Mouse (Mus musculus): ENCODE measurements around the gene Ptbp3. TPM values are rescaled to one million over a fixed set of nuclear protein-coding genes. Genes with fewer than 3 reads are reported as not detected.

Ptbp3 gene
- total and polyA plus RNA-seq, 3 experiments = 135 to 608 (median 358) TPM

- Histone ChIP-seq H3K27me3 (ENCODE audit: insufficient read depth, low read length) (no peaks in the 10 kb centered on the region; the same call in 1 of the 2 replicates), H3K4me1 (ENCODE audit: insufficient read depth, low read depth, low read length) (peaks cover 14% of the 10 kb centered on the region), H3K9me3 (replicated peaks) (no peaks in the 10 kb centered on the region), H3K36me3 (replicated peaks) (no peaks in the 10 kb centered on the region), H3K4me3 (ENCODE audit: low read depth, low read length) (no peak overlapping the region)
- TF ChIP-seq POLR2AphosphoS5 (IDR thresholded peaks at IDR 0.05; ENCODE audit: insufficient replicate concordance, low read depth, low read length) = no peak
- TF ChIP-seq GATA1 (IDR thresholded peaks at IDR 0.05; ENCODE audit: borderline replicate concordance, low read length) = no peak
- no peak for TF ChIP-seq CTCF (IDR thresholded peaks at IDR 0.05; ENCODE audit: low read depth, low read length)
- TF ChIP-seq GATA2 (IDR thresholded peaks at IDR 0.05; ENCODE audit: borderline replicate concordance, low read depth, low read length) = no peak
- TF ChIP-seq TAL1 (conservative IDR thresholded peaks at IDR 0.05; ENCODE audit: low read depth, low read length) = no peak
- ATAC-seq (ENCODE audit: extremely low read depth, insufficient number of reproducible peaks, low FRiP score, poor library complexity, severe bottlenecking) (no peak), DNase-seq (ENCODE audit: low spot score) (no peak)
These were observed 6.0 kb upstream of the Ptbp3 start for GRCm38 (mm10) chr4:59555177-59555576.

- Histone ChIP-seq H3K4me1 (ENCODE audit: insufficient read depth, low read depth, low read length) (peaks cover 14% of the 10 kb centered on the region), H3K27me3 (ENCODE audit: insufficient read depth, low read length) (no peaks in the 10 kb centered on the region; the same call in 1 of the 2 replicates), H3K36me3 (replicated peaks) (no peaks in the 10 kb centered on the region), H3K9me3 (replicated peaks) (no peaks in the 10 kb centered on the region), H3K4me3 (ENCODE audit: low read depth, low read length) (no peak overlapping the region)
- TF ChIP-seq GATA2 (IDR thresholded peaks at IDR 0.05; ENCODE audit: borderline replicate concordance, low read depth, low read length) (no peak), POLR2AphosphoS5 (IDR thresholded peaks at IDR 0.05; ENCODE audit: insufficient replicate concordance, low read depth, low read length) (no peak), TAL1 (conservative IDR thresholded peaks at IDR 0.05; ENCODE audit: low read depth, low read length) (no peak), GATA1 (IDR thresholded peaks at IDR 0.05; ENCODE audit: borderline replicate concordance, low read length) (no peak), CTCF (IDR thresholded peaks at IDR 0.05; ENCODE audit: low read depth, low read length) (no peak)
- DNase-seq (ENCODE audit: low spot score) (no peak), ATAC-seq (ENCODE audit: extremely low read depth, insufficient number of reproducible peaks, low FRiP score, poor library complexity, severe bottlenecking) (no peak)
These were observed 4.4 kb upstream of the Ptbp3 start for GRCm38 (mm10) chr4:59553576-59553975.

DNA sequence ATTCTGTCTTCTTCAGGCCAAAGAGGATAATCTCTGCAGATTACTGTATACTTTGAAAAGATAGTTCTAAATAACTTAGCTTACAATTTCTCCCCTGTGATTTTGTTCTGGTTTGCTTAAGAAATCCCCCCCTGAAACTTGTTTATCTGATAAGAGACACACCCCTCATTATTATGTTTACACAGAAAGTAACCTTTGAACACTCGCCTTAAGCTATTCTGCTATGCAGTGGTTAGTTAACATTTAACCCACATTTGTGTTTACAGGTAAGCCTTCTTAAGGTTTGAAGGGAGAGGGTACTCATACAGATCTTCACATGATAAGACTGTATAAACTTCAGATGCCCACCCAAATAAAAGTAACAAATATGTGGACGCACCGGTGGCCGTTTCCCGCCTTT is 3.7 kb upstream of the Ptbp3 start:
- H3K36me3 ChIP-seq (replicated peaks) = no peaks in the 10 kb centered on the region
- ATAC-seq (ENCODE audit: extremely low read depth, insufficient number of reproducible peaks, low FRiP score, poor library complexity, severe bottlenecking) (no peak), DNase-seq (ENCODE audit: low spot score) (no peak)
- H3K9me3 ChIP-seq (replicated peaks) = no peaks in the 10 kb centered on the region
- TF ChIP-seq GATA1 (IDR thresholded peaks at IDR 0.05; ENCODE audit: borderline replicate concordance, low read length) (no peak), TAL1 (conservative IDR thresholded peaks at IDR 0.05; ENCODE audit: low read depth, low read length) (no peak), GATA2 (IDR thresholded peaks at IDR 0.05; ENCODE audit: borderline replicate concordance, low read depth, low read length) (no peak), CTCF (IDR thresholded peaks at IDR 0.05; ENCODE audit: low read depth, low read length) (no peak), POLR2AphosphoS5 (IDR thresholded peaks at IDR 0.05; ENCODE audit: insufficient replicate concordance, low read depth, low read length) (no peak)
- H3K27me3 ChIP-seq (ENCODE audit: insufficient read depth, low read length) = no peaks in the 10 kb centered on the region; the same call in 1 of the 2 replicates
- no peak overlapping the region for H3K4me3 ChIP-seq (ENCODE audit: low read depth, low read length)
- H3K4me1 ChIP-seq (ENCODE audit: insufficient read depth, low read depth, low read length) = peaks cover 11% of the 10 kb centered on the region

DNA sequence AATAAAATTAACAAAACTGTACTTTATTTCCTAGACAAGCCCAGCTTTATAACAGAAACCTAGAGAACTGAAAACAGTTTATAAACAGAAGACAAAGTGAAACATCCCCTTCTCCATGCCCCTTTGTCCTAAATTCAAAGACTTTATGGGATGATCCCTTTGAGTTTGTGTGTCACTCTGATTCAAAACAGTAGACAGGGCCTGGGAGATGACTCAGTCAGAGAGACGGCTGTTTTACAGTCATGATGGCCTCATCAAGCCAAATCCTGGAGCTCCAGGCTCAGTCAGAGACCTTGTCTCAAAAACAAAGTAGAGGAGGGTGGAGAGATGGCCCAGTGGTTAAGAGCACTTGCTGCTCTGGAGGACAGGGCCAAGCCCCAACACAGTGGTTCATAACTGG is 2.7 kb upstream of the Ptbp3 start:
- TF ChIP-seq GATA1 (IDR thresholded peaks at IDR 0.05; ENCODE audit: borderline replicate concordance, low read length) (no peak), POLR2AphosphoS5 (IDR thresholded peaks at IDR 0.05; ENCODE audit: insufficient replicate concordance, low read depth, low read length) (no peak), TAL1 (conservative IDR thresholded peaks at IDR 0.05; ENCODE audit: low read depth, low read length) (no peak), GATA2 (IDR thresholded peaks at IDR 0.05; ENCODE audit: borderline replicate concordance, low read depth, low read length) (no peak), CTCF (IDR thresholded peaks at IDR 0.05; ENCODE audit: low read depth, low read length) (no peak)
- no peaks in the 10 kb centered on the region for H3K9me3 ChIP-seq (replicated peaks)
- H3K36me3 ChIP-seq (replicated peaks) = no peaks in the 10 kb centered on the region
- ATAC-seq (ENCODE audit: extremely low read depth, insufficient number of reproducible peaks, low FRiP score, poor library complexity, severe bottlenecking) (no peak), DNase-seq (ENCODE audit: low spot score) (no peak)
- no peaks in the 10 kb centered on the region; the same call in 1 of the 2 replicates for H3K27me3 ChIP-seq (ENCODE audit: insufficient read depth, low read length)
- H3K4me1 ChIP-seq (ENCODE audit: insufficient read depth, low read depth, low read length) = peaks cover 11% of the 10 kb centered on the region
- H3K4me3 ChIP-seq (ENCODE audit: low read depth, low read length) = no peak overlapping the region

GRCm38 (mm10) chr4:59549977-59550560 is 905 bp upstream of the Ptbp3 start:
- H3K27me3 ChIP-seq (ENCODE audit: insufficient read depth, low read length) = no peaks in the 10 kb centered on the region; the same call in 1 of the 2 replicates
- H3K36me3 ChIP-seq (replicated peaks) = peaks cover 1% of the 10 kb centered on the region
- TF ChIP-seq GATA2 (IDR thresholded peaks at IDR 0.05; ENCODE audit: borderline replicate concordance, low read depth, low read length) = no peak
- no peak for TF ChIP-seq GATA1 (IDR thresholded peaks at IDR 0.05; ENCODE audit: borderline replicate concordance, low read length)
- no peak for TF ChIP-seq CTCF (IDR thresholded peaks at IDR 0.05; ENCODE audit: low read depth, low read length)
- no peak for TF ChIP-seq TAL1 (conservative IDR thresholded peaks at IDR 0.05; ENCODE audit: low read depth, low read length)
- TF ChIP-seq POLR2AphosphoS5 (IDR thresholded peaks at IDR 0.05; ENCODE audit: insufficient replicate concordance, low read depth, low read length) = no peak
- H3K9me3 ChIP-seq (replicated peaks) = no peaks in the 10 kb centered on the region
- peak overlapping the region; percentile 95 for H3K4me3 ChIP-seq (ENCODE audit: low read depth, low read length)
- DNase-seq (ENCODE audit: low spot score) (no peak), ATAC-seq (ENCODE audit: extremely low read depth, insufficient number of reproducible peaks, low FRiP score, poor library complexity, severe bottlenecking) (no peak)
- H3K4me1 ChIP-seq (ENCODE audit: insufficient read depth, low read depth, low read length) = peaks cover 16% of the 10 kb centered on the region

- H3K27me3 ChIP-seq (ENCODE audit: insufficient read depth, low read length) = no peaks in the 10 kb centered on the region
- peaks cover 21% of the 10 kb centered on the region for H3K4me1 ChIP-seq (ENCODE audit: insufficient read depth, low read depth, low read length)
- no peak for TF ChIP-seq TAL1 (conservative IDR thresholded peaks at IDR 0.05; ENCODE audit: low read depth, low read length)
- TF ChIP-seq CTCF (IDR thresholded peaks at IDR 0.05; ENCODE audit: low read depth, low read length) = no peak
- TF ChIP-seq GATA2 (IDR thresholded peaks at IDR 0.05; ENCODE audit: borderline replicate concordance, low read depth, low read length) = no peak
- TF ChIP-seq POLR2AphosphoS5 (IDR thresholded peaks at IDR 0.05; ENCODE audit: insufficient replicate concordance, low read depth, low read length) = no peak
- no peak for TF ChIP-seq GATA1 (IDR thresholded peaks at IDR 0.05; ENCODE audit: borderline replicate concordance, low read length)
- DNase-seq (ENCODE audit: low spot score) = peak; percentile 29
- H3K4me3 ChIP-seq (ENCODE audit: low read depth, low read length) = peak overlapping the region; percentile 95
- no peak for ATAC-seq (ENCODE audit: extremely low read depth, insufficient number of reproducible peaks, low FRiP score, poor library complexity, severe bottlenecking)
- H3K9me3 ChIP-seq (replicated peaks) = no peaks in the 10 kb centered on the region
- H3K36me3 ChIP-seq (replicated peaks) = peaks cover 2% of the 10 kb centered on the region
These were observed 497 bp downstream of the Ptbp3 start for GRCm38 (mm10) chr4:59548560-59549174.

Measured in G1E (cell line).